8 mouse cellular contexts compared by ENCODE assay signal in genomic region chr7:16387160-16388041, GRCm38 (mm10). TPM values are rescaled to one million over a fixed set of nuclear protein-coding genes. Genes with fewer than 3 reads are reported as not detected.
DNase-seq lines count a peak whose midpoint lies in the region; ATAC-seq and TF ChIP-seq lines count a peak whose summit lies in the region.

TSS of gene Sae1 (minus strand) at chr7:16387806.

- peak within 1 kb of the TSS; percentile 99 for H3K9ac ChIP-seq in embryonic facial prominence, embryonic 15.5 days
- peak within 1 kb of the TSS; percentile 89 for H3K9ac ChIP-seq in kidney, embryonic 14.5 days (ENCODE audit: low read depth, low read length)
- H3K9ac ChIP-seq in limb, embryonic 15.5 days: peak within 1 kb of the TSS; percentile 91

- H3K4me1 ChIP-seq in bone marrow, adult 2 months (ENCODE audit: control insufficient read depth, insufficient read depth, low read length): no peaks in the 10 kb centered on the region
- H3K4me1 ChIP-seq in embryonic facial prominence, embryonic 15.5 days: peaks cover 24% of the 10 kb centered on the region
- peaks cover 17% of the 10 kb centered on the region for H3K4me1 ChIP-seq in kidney, embryonic 14.5 days (ENCODE audit: control insufficient read depth, insufficient read depth, low read length)
- H3K4me1 ChIP-seq in limb, embryonic 15.5 days: peaks cover 24% of the 10 kb centered on the region

- no peak for TF ChIP-seq CTCF in bone marrow, adult 2 months (IDR thresholded peaks at IDR 0.05; ENCODE audit: control insufficient read depth, insufficient read depth, low read length)

- peaks cover 15% of the 10 kb centered on the region for H3K36me3 ChIP-seq in embryonic facial prominence, embryonic 15.5 days
- peaks cover 10% of the 10 kb centered on the region; the same call in 1 of the 2 replicates for H3K36me3 ChIP-seq in kidney, embryonic 14.5 days (ENCODE audit: control insufficient read depth, insufficient read depth, low read length)
- H3K36me3 ChIP-seq in limb, embryonic 15.5 days: peaks cover 14% of the 10 kb centered on the region; the same call in 1 of the 2 replicates

- peak within 1 kb of the TSS; percentile 70 for H3K4me2 ChIP-seq in embryonic facial prominence, embryonic 15.5 days (replicated peaks)
- peak within 1 kb of the TSS; percentile 77 for H3K4me2 ChIP-seq in kidney, embryonic 14.5 days (replicated peaks; ENCODE audit: low read depth, low read length)
- H3K4me2 ChIP-seq in limb, embryonic 15.5 days: peak within 1 kb of the TSS; percentile 68

- no peaks in the 10 kb centered on the region for H3K9me3 ChIP-seq in embryonic facial prominence, embryonic 15.5 days (replicated peaks)
- no peaks in the 10 kb centered on the region for H3K9me3 ChIP-seq in kidney, embryonic 14.5 days (ENCODE audit: control insufficient read depth, low read length)
- no peaks in the 10 kb centered on the region for H3K9me3 ChIP-seq in limb, embryonic 15.5 days

- no peaks in the 10 kb centered on the region for H3K27me3 ChIP-seq in embryonic facial prominence, embryonic 15.5 days
- no peaks in the 10 kb centered on the region for H3K27me3 ChIP-seq in kidney, embryonic 14.5 days (ENCODE audit: control insufficient read depth, insufficient read depth, low read length)
- H3K27me3 ChIP-seq in limb, embryonic 15.5 days: no peaks in the 10 kb centered on the region

- peak within 1 kb of the TSS; percentile 72 for H3K27ac ChIP-seq in bone marrow, adult 2 months (ENCODE audit: control insufficient read depth, insufficient read depth, low read depth, low read length, poor library complexity)
- peak within 1 kb of the TSS; percentile 87 for H3K27ac ChIP-seq in embryonic facial prominence, embryonic 15.5 days (replicated peaks)
- peak within 1 kb of the TSS; percentile 60 for H3K27ac ChIP-seq in kidney, embryonic 14.5 days (ENCODE audit: low read depth, low read length)
- H3K27ac ChIP-seq in limb, embryonic 15.5 days: peak within 1 kb of the TSS; percentile 87

- peak within 1 kb of the TSS; percentile 91 for H3K4me3 ChIP-seq in bone marrow, adult 2 months (replicated peaks; ENCODE audit: control insufficient read depth, low read depth, low read length)
- peak within 1 kb of the TSS; percentile 99 for H3K4me3 ChIP-seq in embryonic facial prominence, embryonic 15.5 days (replicated peaks)
- peak within 1 kb of the TSS; percentile 79 for H3K4me3 ChIP-seq in kidney, embryonic 14.5 days (ENCODE audit: low read length)
- H3K4me3 ChIP-seq in limb, embryonic 15.5 days: peak within 1 kb of the TSS; percentile 98

- TF ChIP-seq POLR2A in bone marrow, adult 2 months (IDR thresholded peaks at IDR 0.05; ENCODE audit: borderline replicate concordance, control insufficient read depth, low read depth, low read length): peak; percentile 79

- ATAC-seq in embryonic facial prominence, embryonic 15.5 days (ENCODE audit: insufficient number of reproducible peaks, low FRiP score, low TSS enrichment, low read depth): peak; percentile 90
- peak; percentile 94 for ATAC-seq in kidney, embryonic 14.5 days (ENCODE audit: low FRiP score, low TSS enrichment)
- peak; percentile 93 for ATAC-seq in limb, embryonic 15.5 days (ENCODE audit: insufficient number of reproducible peaks, low FRiP score, low TSS enrichment, low read depth)

- DNase-seq in 416B (ENCODE audit: low read depth): peak; percentile 97
- DNase-seq in heart, adult 9 months (ENCODE audit: low spot score in 2 of 2): peak; percentile 96 to 99
- peak; percentile 89 to 94 for DNase-seq in monocyte, adult 2 months (ENCODE audit: low read depth in 1 of 2, low spot score in 2 of 2)
- peak; percentile 95 to 96 for DNase-seq in spleen, postnatal 36 days (ENCODE audit: low spot score in 2 of 2)

- 1% methylated on average over 58 of the region's 58 CpGs for WGBS in bone marrow, adult 2 months
- WGBS in embryonic facial prominence, embryonic 15.5 days: under 1% methylated on average over 58 of the region's 58 CpGs
- under 1% methylated on average over 58 of the region's 58 CpGs for WGBS in kidney, embryonic 14.5 days
- WGBS in limb, embryonic 15.5 days: under 1% methylated on average over 58 of the region's 58 CpGs

RNA-seq across cellular contexts. Expression of gene Sae1, which starts in this region (rescaled TPM):
- 66.8 and 78.5 TPM in 2 replicates for polyA plus RNA-seq in bone marrow, adult 2 months (2011; ENCODE audit: insufficient read depth, insufficient read length, low replicate concordance, missing spikeins)
- 291 and 292 TPM in 2 replicates for polyA plus RNA-seq in embryonic facial prominence, embryonic 15.5 days (2015; fragmentation: Nextera tagmentation; extraction: Ambion mirVana)
- 241 and 323 TPM in 2 replicates for polyA plus RNA-seq in kidney, embryonic 14.5 days (2014; fragmentation: Nextera tagmentation; extraction: Ambion mirVana)
- 282 and 287 TPM in 2 replicates for polyA plus RNA-seq in limb, embryonic 15.5 days (2015; fragmentation: Nextera tagmentation; extraction: Ambion mirVana)

Comparison
In these comparisons a context has a peak if more than half of its experiments do, and no peak if none do; other contexts are left out.
1. Peak in every context shown above with its lines: DNase-seq, ATAC-seq, H3K4me3 ChIP-seq and H3K27ac ChIP-seq.